Mouse (Mus musculus): Measurements from ENCODE around the gene Ccdc171. TPM values are rescaled to one million over a fixed set of nuclear protein-coding genes. Genes with fewer than 3 reads are reported as not detected.

Ccdc171 gene
- polyA plus RNA-seq, 1 experiment: 2.1 TPM

DNA sequence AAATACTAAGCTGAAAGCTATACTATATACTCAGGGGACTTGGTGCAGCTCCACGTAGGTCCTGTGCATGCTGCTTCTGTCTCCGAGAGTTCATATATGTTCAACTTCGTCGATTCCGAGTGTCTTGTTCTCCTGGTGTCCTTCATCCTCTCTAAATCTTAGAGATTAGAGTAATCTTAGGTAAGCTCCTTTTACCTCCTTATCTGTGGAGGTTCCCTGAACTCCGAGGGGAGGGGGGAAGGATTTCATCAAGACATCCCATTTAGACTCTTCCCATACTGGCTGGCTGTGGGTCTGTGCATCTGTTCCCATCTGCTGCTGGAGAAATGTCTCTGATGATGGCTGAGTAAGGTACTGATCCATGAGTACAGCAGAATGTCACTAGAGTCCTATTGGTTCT, 249.8 kb downstream of the Ccdc171 start:
- H3K4me3 ChIP-seq (replicated peaks; ENCODE audit: insufficient read depth, low read depth, low read length): no peak overlapping the region
- 95% methylated on average over 6 of the region's 6 CpGs for WGBS
- H3K27me3 ChIP-seq (ENCODE audit: control insufficient read depth, insufficient read depth, low read length): no peaks in the 10 kb centered on the region
- DNase-seq: no peak
- TF ChIP-seq POLR2A (IDR thresholded peaks at IDR 0.05; ENCODE audit: borderline replicate concordance, insufficient read depth, low read length) (no peak), CTCF (IDR thresholded peaks at IDR 0.05; ENCODE audit: borderline replicate concordance, insufficient read depth, low read depth, low read length) (no peak)
- no peaks in the 10 kb centered on the region for H3K4me1 ChIP-seq (ENCODE audit: control insufficient read depth, insufficient read depth, low read length)
- no peak overlapping the region for H3K27ac ChIP-seq (ENCODE audit: insufficient read depth, low read length)

DNA sequence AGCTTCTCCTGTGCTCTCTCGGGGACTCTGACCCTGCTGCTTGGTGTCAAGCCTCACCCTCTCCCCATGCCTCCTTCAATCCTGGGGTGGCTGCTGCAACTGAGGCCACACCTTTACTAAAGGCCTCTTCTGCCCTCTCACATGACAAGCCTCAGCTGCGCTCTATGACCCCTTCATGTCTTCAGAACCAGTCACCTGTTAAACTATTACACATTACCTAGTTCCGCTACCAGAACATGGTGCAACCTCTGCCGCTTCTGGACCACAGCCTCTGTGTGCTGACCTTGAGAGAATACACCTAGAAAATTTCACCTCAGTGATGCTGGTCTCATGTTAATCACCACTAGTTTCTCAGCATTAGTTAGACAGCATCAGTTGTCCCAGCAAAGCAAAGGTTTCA, 254.7 kb downstream of the Ccdc171 start:
- DNase-seq: no peak
- Histone ChIP-seq H3K27me3 (ENCODE audit: control insufficient read depth, insufficient read depth, low read length) (no peaks in the 10 kb centered on the region), H3K4me1 (ENCODE audit: control insufficient read depth, insufficient read depth, low read length) (no peaks in the 10 kb centered on the region), H3K27ac (ENCODE audit: insufficient read depth, low read length) (no peak overlapping the region), H3K4me3 (replicated peaks; ENCODE audit: insufficient read depth, low read depth, low read length) (no peak overlapping the region)
- 98% methylated on average over 4 of the region's 4 CpGs for WGBS
- TF ChIP-seq POLR2A (IDR thresholded peaks at IDR 0.05; ENCODE audit: borderline replicate concordance, insufficient read depth, low read length) (no peak), CTCF (IDR thresholded peaks at IDR 0.05; ENCODE audit: borderline replicate concordance, insufficient read depth, low read depth, low read length) (no peak)

DNA sequence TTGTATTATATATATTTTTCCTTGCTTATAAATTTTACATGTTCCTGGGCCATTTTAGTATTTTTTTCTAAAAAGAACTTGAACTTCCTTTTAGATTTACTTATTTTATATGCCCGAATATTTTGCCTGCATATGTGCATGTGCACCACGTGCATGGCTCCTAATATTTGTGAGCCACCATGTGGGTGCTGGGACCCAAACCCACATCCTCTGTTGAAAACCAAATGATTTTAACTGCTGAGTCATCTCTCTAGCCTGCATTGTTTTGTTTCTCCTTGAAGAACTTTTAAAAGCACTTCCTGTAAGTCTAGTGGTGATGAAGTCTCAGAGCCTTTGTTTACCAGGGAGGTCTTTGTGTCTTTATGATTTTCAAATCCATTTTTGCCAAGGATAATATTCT, 259.8 kb downstream of the Ccdc171 start:
- no peak for TF ChIP-seq CTCF (IDR thresholded peaks at IDR 0.05; ENCODE audit: borderline replicate concordance, insufficient read depth, low read depth, low read length)
- TF ChIP-seq POLR2A (IDR thresholded peaks at IDR 0.05; ENCODE audit: borderline replicate concordance, insufficient read depth, low read length): no peak
- no peak for DNase-seq
- Histone ChIP-seq H3K27me3 (ENCODE audit: control insufficient read depth, insufficient read depth, low read length) (no peaks in the 10 kb centered on the region), H3K27ac (ENCODE audit: insufficient read depth, low read length) (no peak overlapping the region), H3K4me1 (ENCODE audit: control insufficient read depth, insufficient read depth, low read length) (no peaks in the 10 kb centered on the region), H3K4me3 (replicated peaks; ENCODE audit: insufficient read depth, low read depth, low read length) (no peak overlapping the region)
- 89% methylated on average over 2 of the region's 2 CpGs for WGBS

DNA sequence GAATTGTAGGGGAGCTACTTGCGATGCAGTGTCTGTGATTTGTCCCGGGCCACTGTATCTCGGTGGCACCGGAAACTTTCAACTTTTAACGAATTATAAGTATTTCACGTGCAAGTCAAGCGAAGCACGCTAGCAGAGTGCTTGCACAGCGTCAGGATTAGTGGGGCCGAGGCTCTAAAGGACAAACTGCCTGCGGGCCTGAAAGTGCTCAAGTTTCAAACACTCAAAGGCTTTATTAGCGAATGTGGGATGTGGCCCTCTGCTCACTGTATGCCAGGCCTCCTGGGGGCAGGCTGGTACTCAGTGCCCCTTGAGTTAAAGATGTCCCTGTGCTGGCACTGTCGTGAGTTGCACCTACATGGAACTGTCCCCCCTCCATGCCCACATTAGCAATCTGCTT, 266.5 kb downstream of the Ccdc171 start:
- no peak overlapping the region for H3K27ac ChIP-seq (ENCODE audit: insufficient read depth, low read length)
- no peaks in the 10 kb centered on the region for H3K4me1 ChIP-seq (ENCODE audit: control insufficient read depth, insufficient read depth, low read length)
- DNase-seq: no peak
- WGBS: 53% methylated on average over 13 of the region's 13 CpGs
- TF ChIP-seq CTCF (IDR thresholded peaks at IDR 0.05; ENCODE audit: borderline replicate concordance, insufficient read depth, low read depth, low read length) (no peak), POLR2A (IDR thresholded peaks at IDR 0.05; ENCODE audit: borderline replicate concordance, insufficient read depth, low read length) (no peak)
- no peak overlapping the region for H3K4me3 ChIP-seq (replicated peaks; ENCODE audit: insufficient read depth, low read depth, low read length)
- H3K27me3 ChIP-seq (ENCODE audit: control insufficient read depth, insufficient read depth, low read length): no peaks in the 10 kb centered on the region

DNA sequence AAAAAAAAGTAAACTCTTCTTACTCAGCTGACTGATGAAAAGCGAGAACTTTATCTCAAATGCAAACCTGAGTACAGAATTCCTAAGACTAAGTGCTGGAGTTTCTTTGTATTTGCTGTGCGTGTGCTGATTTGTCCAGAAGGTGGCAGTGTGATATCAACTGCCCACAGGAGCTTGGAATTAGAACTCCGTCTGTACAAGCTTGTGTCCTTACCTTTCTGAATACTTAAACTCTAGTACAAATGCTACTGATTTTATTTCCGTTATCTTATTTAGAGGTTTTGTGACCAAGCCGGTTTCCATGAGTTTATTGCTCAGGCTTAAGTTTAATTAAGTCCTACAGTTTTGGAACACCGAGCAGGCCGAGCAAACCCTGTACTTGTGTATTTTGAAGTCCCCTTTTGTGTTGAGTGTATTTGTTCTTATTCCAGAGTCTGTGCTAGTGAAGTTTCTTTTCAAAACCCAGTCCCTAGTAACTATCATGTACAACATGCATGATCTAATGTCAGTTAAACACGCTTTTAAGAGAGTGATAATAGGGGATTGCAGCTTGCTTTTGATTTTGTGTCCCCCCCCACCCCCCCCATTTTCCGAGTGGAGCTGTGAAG, 269.1 kb downstream of the Ccdc171 start:
- Histone ChIP-seq H3K4me1 (ENCODE audit: control insufficient read depth, insufficient read depth, low read length) (no peaks in the 10 kb centered on the region), H3K4me3 (replicated peaks; ENCODE audit: insufficient read depth, low read depth, low read length) (no peak overlapping the region), H3K27ac (ENCODE audit: insufficient read depth, low read length) (no peak overlapping the region), H3K27me3 (ENCODE audit: control insufficient read depth, insufficient read depth, low read length) (no peaks in the 10 kb centered on the region)
- DNase-seq: peak; percentile 31 to 38
- TF ChIP-seq CTCF (IDR thresholded peaks at IDR 0.05; ENCODE audit: borderline replicate concordance, insufficient read depth, low read depth, low read length) (peak; percentile 66; the same call in 1 of the 2 replicates), POLR2A (IDR thresholded peaks at IDR 0.05; ENCODE audit: borderline replicate concordance, insufficient read depth, low read length) (no peak)
- WGBS: 18% methylated on average over 9 of the region's 9 CpGs

DNA sequence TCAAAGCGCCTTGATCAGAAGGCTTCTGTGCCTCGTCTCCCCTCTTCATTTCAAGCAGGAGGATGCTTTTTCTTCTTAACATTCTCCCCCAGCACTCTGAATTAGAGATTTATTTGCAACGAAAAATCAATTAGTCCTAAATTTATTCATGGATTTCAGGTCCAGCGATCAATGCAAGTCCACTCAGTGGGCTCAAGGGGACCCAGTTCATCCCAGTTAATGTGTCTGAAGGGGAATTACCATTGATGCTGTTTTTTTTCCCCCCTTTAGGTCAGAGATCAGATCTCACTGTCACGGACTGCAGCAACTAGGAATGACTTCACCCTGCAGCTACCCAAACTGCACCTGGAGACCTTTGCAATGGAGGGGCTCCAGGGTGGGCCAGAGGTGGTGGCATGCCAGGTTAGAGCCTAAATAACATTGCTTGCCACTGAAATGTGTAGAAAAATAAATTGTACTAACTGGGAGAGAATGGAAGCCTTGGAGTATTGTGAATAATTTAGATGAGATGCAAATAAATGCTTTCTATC, 269.6 kb downstream of the Ccdc171 start:
- TF ChIP-seq POLR2A (IDR thresholded peaks at IDR 0.05; ENCODE audit: borderline replicate concordance, insufficient read depth, low read length) (no peak), CTCF (IDR thresholded peaks at IDR 0.05; ENCODE audit: borderline replicate concordance, insufficient read depth, low read depth, low read length) (no peak)
- Histone ChIP-seq H3K27me3 (ENCODE audit: control insufficient read depth, insufficient read depth, low read length) (no peaks in the 10 kb centered on the region), H3K27ac (ENCODE audit: insufficient read depth, low read length) (no peak overlapping the region), H3K4me1 (ENCODE audit: control insufficient read depth, insufficient read depth, low read length) (no peaks in the 10 kb centered on the region), H3K4me3 (replicated peaks; ENCODE audit: insufficient read depth, low read depth, low read length) (no peak overlapping the region)
- DNase-seq: no peak
- WGBS: 64% methylated on average over 5 of the region's 5 CpGs

DNA sequence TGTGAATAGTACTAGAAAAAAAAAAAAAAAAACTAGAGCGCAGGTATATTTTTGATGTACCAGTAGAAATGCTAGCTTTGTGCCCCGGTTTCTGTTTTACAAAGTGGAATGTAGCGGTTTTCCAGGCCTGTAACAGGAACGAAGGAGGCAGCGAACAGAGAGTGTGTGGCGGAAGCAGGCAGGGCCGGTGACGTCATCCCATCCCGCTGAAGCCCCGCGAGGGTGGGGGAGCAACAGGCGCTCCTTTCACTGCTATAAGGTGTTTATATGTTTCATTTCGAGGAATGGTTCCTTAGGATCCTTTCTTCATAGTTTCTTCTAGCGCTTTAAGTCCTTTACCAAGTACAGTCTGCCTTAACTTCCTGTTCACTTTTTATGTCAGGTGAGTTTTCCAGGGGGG, 272.6 kb downstream of the Ccdc171 start:
- H3K27ac ChIP-seq (ENCODE audit: insufficient read depth, low read length): no peak overlapping the region
- 93% methylated on average over 14 of the region's 14 CpGs for WGBS
- TF ChIP-seq POLR2A (IDR thresholded peaks at IDR 0.05; ENCODE audit: borderline replicate concordance, insufficient read depth, low read length): no peak
- TF ChIP-seq CTCF (IDR thresholded peaks at IDR 0.05; ENCODE audit: borderline replicate concordance, insufficient read depth, low read depth, low read length): no peak
- no peaks in the 10 kb centered on the region for H3K27me3 ChIP-seq (ENCODE audit: control insufficient read depth, insufficient read depth, low read length)
- H3K4me3 ChIP-seq (replicated peaks; ENCODE audit: insufficient read depth, low read depth, low read length): no peak overlapping the region
- no peaks in the 10 kb centered on the region for H3K4me1 ChIP-seq (ENCODE audit: control insufficient read depth, insufficient read depth, low read length)
- DNase-seq: no peak

DNA sequence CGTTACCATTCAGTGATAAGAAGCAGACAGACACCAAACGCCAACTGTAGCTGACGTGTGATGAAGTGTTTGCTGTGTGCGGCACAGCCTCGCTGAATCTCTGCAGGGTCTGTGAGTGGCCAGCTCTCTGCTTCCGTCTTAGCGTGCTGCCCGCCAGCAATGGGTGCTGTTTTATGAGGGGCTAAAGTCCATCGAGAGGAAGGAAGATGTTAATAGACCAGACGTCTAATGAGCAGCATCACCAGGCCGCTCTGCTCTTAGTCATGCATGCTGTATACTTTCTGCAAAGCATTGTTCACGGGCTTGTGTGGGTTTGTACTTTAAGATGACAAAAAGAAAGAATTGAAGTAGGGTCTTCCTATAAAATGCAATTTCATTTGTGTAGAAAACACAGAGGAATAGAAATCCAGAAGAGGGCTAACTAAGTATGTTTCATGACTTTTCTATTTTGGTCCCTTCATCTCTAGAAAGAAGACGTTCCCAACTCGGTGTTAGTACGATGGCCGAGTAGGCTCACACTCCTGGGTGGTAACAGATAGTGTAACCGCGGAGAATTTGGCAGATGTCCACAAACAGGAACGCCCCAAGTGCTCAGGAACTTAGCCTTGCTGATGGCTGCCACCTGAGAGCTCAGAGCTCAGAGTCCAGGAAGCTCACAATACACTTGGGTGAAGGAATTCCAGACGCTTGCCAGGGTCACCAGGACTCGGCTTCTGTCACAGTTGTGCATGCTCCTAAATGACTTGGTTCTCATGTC, 273.5 kb downstream of the Ccdc171 start:
- Histone ChIP-seq H3K27me3 (ENCODE audit: control insufficient read depth, insufficient read depth, low read length) (no peaks in the 10 kb centered on the region), H3K4me1 (ENCODE audit: control insufficient read depth, insufficient read depth, low read length) (no peaks in the 10 kb centered on the region), H3K4me3 (replicated peaks; ENCODE audit: insufficient read depth, low read depth, low read length) (no peak overlapping the region), H3K27ac (ENCODE audit: insufficient read depth, low read length) (no peak overlapping the region)
- WGBS: 70% methylated on average over 21 of the region's 21 CpGs
- TF ChIP-seq CTCF (IDR thresholded peaks at IDR 0.05; ENCODE audit: borderline replicate concordance, insufficient read depth, low read depth, low read length) (no peak), POLR2A (IDR thresholded peaks at IDR 0.05; ENCODE audit: borderline replicate concordance, insufficient read depth, low read length) (no peak)
- DNase-seq: no peak
